Mouse (Mus musculus) small intestine, adult 2 months (tissue): ENCODE data around the gene Gm43552.

ENCODE experiments used
- CTCF ChIP-seq: fragments of 200-500 bp; IDR thresholded peaks from 2 replicates; pipeline ENCODE4 v1.5.1; 2012; ENCODE audit warnings: low read depth, mild to moderate bottlenecking, control low read depth, inconsistent platforms, low read length, moderate library complexity, mixed read lengths; ENCODE audit not compliant: insufficient replicate concordance, insufficient read length; ENCODE audit errors: extremely low read depth
- POLR2A ChIP-seq: fragments of 200-500 bp; IDR thresholded peaks from 2 replicates; pipeline ENCODE4 v1.6.1; 2012; ENCODE audit warnings: low read depth, mild to moderate bottlenecking, control low read depth, inconsistent platforms, low read length, moderate library complexity

GRCm38 (mm10) chr5:65447826-65448225 is 44.8 kb downstream of the Gm43552 start:
- TF ChIP-seq POLR2A (no peak), CTCF (no peak)
